Mouse (Mus musculus) fibroblast of lung, adult 2 months (primary cell): ENCODE data around the gene Dhdds.
"Not testable (repeated sequence)": the region's sequence is repeated elsewhere in the genome, so short reads cannot be mapped to it uniquely, and the experiment has no call there.

Source experiments
- DNase-seq: peaks from one replicate; pipeline ENCODE4 v3.0.0-alpha.2; 2011; ENCODE audit warnings: low read depth

The Dhdds gene

GRCm38 (mm10) chr4:134005581-134006358 lies 5.1 kb upstream of the Dhdds start:
- no peak for DNase-seq

GRCm38 (mm10) chr4:134002903-134003302 lies 2.2 kb upstream of the Dhdds start:
- DNase-seq: no peak

GRCm38 (mm10) chr4:134002246-134002645 lies 1.5 kb upstream of the Dhdds start:
- DNase-seq: no peak

GRCm38 (mm10) chr4:134001710-134002109 lies 992 bp upstream of the Dhdds start:
- DNase-seq: no peak

- no peak for DNase-seq
Observed at GRCm38 (mm10) chr4:133994697-133995096, 6.0 kb downstream of the Dhdds start.

GRCm38 (mm10) chr4:133991087-133991660 lies 9.5 kb downstream of the Dhdds start:
- DNase-seq: no peak

GRCm38 (mm10) chr4:133990035-133990434 lies 10.7 kb downstream of the Dhdds start:
- no peak for DNase-seq

- DNase-seq: not testable (repeated sequence)
Observed at GRCm38 (mm10) chr4:133988289-133988688, 12.4 kb downstream of the Dhdds start.

GRCm38 (mm10) chr4:133982936-133983335 lies 17.8 kb downstream of the Dhdds start:
- no peak for DNase-seq

GRCm38 (mm10) chr4:133980496-133980895 lies 20.2 kb downstream of the Dhdds start:
- no peak for DNase-seq

GRCm38 (mm10) chr4:133978021-133978711 lies 22.6 kb downstream of the Dhdds start:
- no peak for DNase-seq

- DNase-seq: no peak
Observed at GRCm38 (mm10) chr4:133971741-133972140, 29.0 kb downstream of the Dhdds start.

GRCm38 (mm10) chr4:133970876-133971275 lies 29.8 kb downstream of the Dhdds start:
- DNase-seq: no peak

- no peak for DNase-seq
Observed at GRCm38 (mm10) chr4:133970196-133970595, 30.5 kb downstream of the Dhdds start.

GRCm38 (mm10) chr4:133969114-133969770 lies 31.5 kb downstream of the Dhdds start:
- no peak for DNase-seq

- no peak for DNase-seq
Observed at GRCm38 (mm10) chr4:133968150-133968921, 32.4 kb downstream of the Dhdds start, which contains the start of gene Hmgn2. Hmgn2 (minus strand) TSS chr4:133968650.

- peak; percentile 49 for DNase-seq
Observed at GRCm38 (mm10) chr4:133967866-133968149, 32.9 kb downstream of the Dhdds start.

GRCm38 (mm10) chr4:133967138-133967865 lies 33.4 kb downstream of the Dhdds start:
- peak; percentile 78 for DNase-seq

- DNase-seq: no peak
Observed at GRCm38 (mm10) chr4:133966271-133966940, 34.3 kb downstream of the Dhdds start.

- no peak for DNase-seq
Observed at GRCm38 (mm10) chr4:133962566-133962965, 38.2 kb downstream of the Dhdds start.

- no peak for DNase-seq
Observed at GRCm38 (mm10) chr4:133958884-133959283, 41.8 kb downstream of the Dhdds start.
